Mouse (Mus musculus): Measurements from ENCODE around the gene Sept8.

DNA sequence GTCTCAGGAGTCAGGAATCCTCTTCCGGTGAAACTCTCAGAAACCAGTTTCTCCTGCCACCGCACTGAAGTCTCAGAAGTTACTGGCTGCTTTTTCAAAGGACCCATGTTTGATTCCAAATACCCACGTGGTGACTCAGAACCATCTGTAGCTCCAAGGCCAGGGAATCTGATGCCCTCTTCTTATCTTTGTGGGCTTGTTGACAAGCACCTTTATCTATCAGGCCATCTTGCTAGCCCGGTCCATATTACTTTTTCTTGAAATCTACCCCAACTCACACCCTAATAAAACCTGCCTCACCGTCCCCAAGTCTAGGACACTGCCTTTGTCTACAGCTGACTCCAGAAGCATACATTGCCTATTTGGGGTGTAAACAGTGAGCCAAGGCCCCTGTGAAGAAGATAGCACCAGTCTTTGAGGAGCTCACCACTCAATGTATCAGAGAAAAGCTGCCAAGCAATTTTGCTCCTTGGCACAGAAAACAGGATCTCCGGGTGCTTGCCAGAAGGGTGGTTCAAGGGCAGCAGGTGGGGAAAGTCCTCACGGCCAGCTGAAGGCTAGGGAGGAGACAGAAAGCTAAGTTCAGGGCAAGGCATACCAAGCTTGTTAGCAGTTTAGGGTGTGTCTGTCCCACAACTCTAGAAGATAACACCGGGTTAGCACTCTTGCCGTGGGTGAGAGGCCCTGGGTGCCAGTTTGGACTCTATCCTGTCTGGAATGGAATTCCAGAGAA, 35.7 kb upstream of the Sept8 start:
- TF ChIP-seq EP300 (IDR thresholded peaks at IDR 0.05; ENCODE audit: insufficient read depth, low read depth, low read length) (no peak), CTCF (IDR thresholded peaks at IDR 0.05) (no peak)
